Mouse (Mus musculus) lung, embryonic 16.5 days (tissue): Measurements from ENCODE around the gene Atxn3. TPM values are rescaled to one million over a fixed set of nuclear protein-coding genes. Genes with fewer than 3 reads are reported as not detected.

Experiments used
- ATAC-seq: fragments of 200-750 bp; cut with Nextera tagmentation; 2 replicates; pipeline ENCODE4 v1.8.0; 2017; ENCODE audit warnings: low read depth, mild to moderate bottlenecking, moderate library complexity
- H3K27ac ChIP-seq: fragments of 300-500 bp; sonication (generic); 2 replicates; pipeline ENCODE4 v1.5.1; 2014; ENCODE audit warnings: mild to moderate bottlenecking, control low read depth, low read length
- H3K27me3 ChIP-seq: fragments of 300-500 bp; sonication (generic); 2 replicates; pipeline ENCODE4 v1.6.1; 2014; ENCODE audit warnings: low read depth, low read length, mixed read lengths; ENCODE audit not compliant: control insufficient read depth, insufficient read depth
- H3K36me3 ChIP-seq: fragments of 300-500 bp; sonication (generic); 2 replicates; pipeline ENCODE4 v1.6.1; 2014; ENCODE audit warnings: low read length; ENCODE audit not compliant: control insufficient read depth, insufficient read depth
- H3K4me1 ChIP-seq: fragments of 300-500 bp; sonication (generic); replicated peaks from 2 replicates; pipeline ENCODE4 v1.6.1; 2014; ENCODE audit warnings: low read length, mixed read lengths; ENCODE audit not compliant: control insufficient read depth, insufficient read depth
- H3K4me2 ChIP-seq: fragments of 300-500 bp; sonication (generic); 2 replicates; pipeline ENCODE4 v1.6.1; 2014; ENCODE audit warnings: low read depth, low read length, control low read depth
- H3K4me3 ChIP-seq: fragments of 300-500 bp; sonication (generic); 2 replicates; pipeline ENCODE4 v1.5.1; 2014; ENCODE audit warnings: mild to moderate bottlenecking, low read length, control low read depth
- H3K9ac ChIP-seq: fragments of 300-500 bp; sonication (generic); 2 replicates; pipeline ENCODE4 v1.6.1; 2014; ENCODE audit warnings: low read length, control low read depth
- H3K9me3 ChIP-seq: fragments of 300-500 bp; sonication (generic); 2 replicates; pipeline ENCODE4 v1.6.1; 2016; ENCODE audit warnings: low read length; ENCODE audit not compliant: control insufficient read depth
- WGBS: fragments of 180-500 bp; shearing (Covaris S2); extraction: QIAGEN DNeasy Blood & Tissue Kit; methylation state at CpG from one replicate; pipeline ENCODE4 v1.1.7; 2014; 5-methylcytosine and 5-hydroxymethylcytosine counted together
- polyA plus RNA-seq: library from polyadenylated mRNA; unstranded; fragments of >200 nt; fragmentation: Nextera tagmentation; extraction: Ambion mirVana; gene quantifications from 2 replicates; pipeline ENCODE4 v1.2.1, GENCODE M21; 2015

Gene Atxn3
- polyA plus RNA-seq, 1 experiment from 2014 or later: 15.7 TPM

DNA sequence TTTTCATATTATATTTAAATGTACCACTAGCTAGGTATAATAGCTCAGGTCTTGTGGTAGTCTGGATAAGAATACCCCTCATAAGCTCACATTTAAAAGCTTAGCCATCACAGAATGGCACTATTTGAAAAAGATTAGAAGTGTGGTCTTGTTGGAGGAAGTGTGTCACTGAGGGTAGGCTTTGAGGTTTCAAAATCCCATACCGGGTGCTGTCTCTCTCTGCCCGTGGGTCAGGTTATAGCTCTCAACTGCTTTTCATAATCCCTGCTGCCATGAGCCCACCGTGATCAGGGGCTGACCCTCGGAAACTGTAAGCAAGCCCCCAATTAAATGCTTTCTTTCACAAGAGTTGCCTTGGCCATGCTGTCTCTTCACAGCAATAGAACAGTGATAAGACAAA, 53.1 kb downstream of the Atxn3 start:
- H3K36me3 ChIP-seq: peaks cover 8% of the 10 kb centered on the region
- WGBS: 85% methylated on average over 4 of the region's 4 CpGs

GRCm38 (mm10) chr12:101904170-101904569, 53.9 kb downstream of the Atxn3 start:
- Histone ChIP-seq H3K27me3 (no peaks in the 10 kb centered on the region), H3K9ac (no peak overlapping the region), H3K4me3 (no peak overlapping the region), H3K4me2 (no peak overlapping the region), H3K4me1 (no peaks in the 10 kb centered on the region), H3K9me3 (no peaks in the 10 kb centered on the region), H3K27ac (no peak overlapping the region), H3K36me3 (peaks cover 8% of the 10 kb centered on the region)
- 89% methylated on average over 3 of the region's 3 CpGs for WGBS
- ATAC-seq: no peak

More for the DNA sequence above, 53.1 kb downstream of the Atxn3 start:
- ATAC-seq: no peak
- H3K9me3 ChIP-seq: no peaks in the 10 kb centered on the region
- no peak overlapping the region for H3K4me2 ChIP-seq
- no peak overlapping the region for H3K27ac ChIP-seq
- H3K27me3 ChIP-seq: no peaks in the 10 kb centered on the region
- H3K4me1 ChIP-seq: no peaks in the 10 kb centered on the region
- no peak overlapping the region for H3K9ac ChIP-seq
- H3K4me3 ChIP-seq: no peak overlapping the region

- Histone ChIP-seq H3K9me3 (no peaks in the 10 kb centered on the region), H3K4me1 (no peaks in the 10 kb centered on the region), H3K4me2 (no peak overlapping the region), H3K4me3 (no peak overlapping the region), H3K9ac (no peak overlapping the region), H3K27ac (no peak overlapping the region), H3K27me3 (no peaks in the 10 kb centered on the region), H3K36me3 (0 out of 2 replicates have a peak, but pooled peaks cover 2% of the 10 kb centered on the region)
- ATAC-seq: no peak
- 69% methylated on average over 2 of the region's 2 CpGs for WGBS
Measured at GRCm38 (mm10) chr12:101899671-101900245, 58.3 kb downstream of the Atxn3 start.

DNA sequence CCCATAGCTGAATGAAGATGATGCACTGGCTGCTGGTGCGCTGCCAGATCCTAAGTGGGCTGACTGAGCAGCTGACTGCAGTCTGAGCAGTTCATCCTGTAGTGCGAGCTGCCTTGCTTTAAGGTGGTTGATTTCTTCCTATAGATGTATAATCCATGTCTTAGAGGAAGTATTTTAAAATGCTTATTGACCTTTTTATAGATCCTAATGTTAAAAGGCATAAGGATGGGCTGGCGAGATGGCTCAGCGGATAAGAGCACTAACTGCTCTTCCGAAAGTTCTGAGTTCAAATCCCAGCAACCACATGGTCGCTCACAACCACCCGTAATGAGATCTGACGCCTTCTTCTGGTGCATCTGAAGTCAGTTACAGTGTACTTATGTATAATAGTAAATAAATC, 59.1 kb downstream of the Atxn3 start:
- no peaks in the 10 kb centered on the region for H3K27me3 ChIP-seq
- no peak overlapping the region for H3K4me2 ChIP-seq
- H3K9ac ChIP-seq: no peak overlapping the region
- no peaks in the 10 kb centered on the region for H3K4me1 ChIP-seq
- no peaks in the 10 kb centered on the region for H3K9me3 ChIP-seq
- 95% methylated on average over 8 of the region's 8 CpGs for WGBS
- H3K36me3 ChIP-seq: 0 out of 2 replicates have a peak, but pooled peaks cover 2% of the 10 kb centered on the region
- no peak for ATAC-seq
- H3K27ac ChIP-seq: no peak overlapping the region
- H3K4me3 ChIP-seq: no peak overlapping the region

DNA sequence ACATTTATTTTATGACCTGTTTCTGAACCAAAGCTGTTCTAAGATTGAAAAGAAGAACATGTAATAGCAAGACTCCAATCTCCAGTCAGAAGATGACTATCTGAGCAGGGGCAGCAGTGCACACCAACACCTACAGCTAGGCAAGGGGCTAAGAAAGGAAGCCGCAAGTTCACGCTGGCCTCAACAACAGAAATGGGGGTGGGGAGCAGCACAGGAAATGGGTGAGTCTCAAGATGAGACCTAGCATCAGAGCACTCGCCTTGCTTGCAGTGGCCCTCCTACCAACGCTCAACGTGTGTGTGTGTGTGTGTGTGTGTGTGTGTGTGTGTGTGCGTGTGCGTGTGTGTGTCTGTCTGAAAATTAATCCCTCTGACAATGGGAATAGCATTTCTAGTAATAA, 60.9 kb downstream of the Atxn3 start:
- Histone ChIP-seq H3K27ac (no peak overlapping the region), H3K27me3 (no peaks in the 10 kb centered on the region), H3K4me1 (no peaks in the 10 kb centered on the region), H3K36me3 (peaks cover 9% of the 10 kb centered on the region; the same call in 1 of the 2 replicates), H3K4me2 (no peak overlapping the region), H3K4me3 (no peak overlapping the region), H3K9ac (no peak overlapping the region), H3K9me3 (no peaks in the 10 kb centered on the region)
- 70% methylated on average over 7 of the region's 7 CpGs for WGBS
- no peak for ATAC-seq

DNA sequence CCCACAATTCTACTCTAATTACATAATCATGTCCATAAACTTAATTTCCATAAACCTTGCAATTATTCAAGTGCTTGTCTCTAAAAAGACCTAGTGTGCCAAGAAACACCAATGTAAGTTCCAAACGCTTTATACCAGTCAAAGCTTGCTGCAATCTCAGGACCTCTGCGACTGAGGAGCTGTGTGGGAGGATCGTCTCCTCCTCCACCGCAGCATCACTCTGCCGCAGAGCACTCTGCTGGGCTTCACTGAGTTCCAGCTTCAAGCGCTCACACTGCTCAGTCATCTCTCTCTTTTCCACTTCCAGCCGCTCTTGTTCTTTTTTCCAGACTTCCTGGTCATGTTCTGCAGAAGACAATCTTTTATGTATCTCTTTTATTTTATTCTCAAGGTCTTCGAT, 64.8 kb downstream of the Atxn3 start:
- H3K36me3 ChIP-seq: peaks cover 17% of the 10 kb centered on the region; the same call in 1 of the 2 replicates
- no peaks in the 10 kb centered on the region for H3K4me1 ChIP-seq
- H3K4me2 ChIP-seq: no peak overlapping the region
- H3K9me3 ChIP-seq: no peaks in the 10 kb centered on the region
- no peak overlapping the region for H3K27ac ChIP-seq
- WGBS: 85% methylated on average over 8 of the region's 8 CpGs
- ATAC-seq: no peak
- no peak overlapping the region for H3K4me3 ChIP-seq
- no peak overlapping the region for H3K9ac ChIP-seq
- no peaks in the 10 kb centered on the region for H3K27me3 ChIP-seq

- Histone ChIP-seq H3K27ac (no peak overlapping the region), H3K36me3 (peaks cover 17% of the 10 kb centered on the region; the same call in 1 of the 2 replicates), H3K27me3 (no peaks in the 10 kb centered on the region), H3K4me1 (no peaks in the 10 kb centered on the region), H3K9ac (no peak overlapping the region), H3K4me2 (no peak overlapping the region), H3K9me3 (no peaks in the 10 kb centered on the region), H3K4me3 (no peak overlapping the region)
- ATAC-seq: no peak
- WGBS: 97% methylated on average over 2 of the region's 2 CpGs
Measured at GRCm38 (mm10) chr12:101892832-101893231, 65.2 kb downstream of the Atxn3 start.

GRCm38 (mm10) chr12:101891066-101891465, 67.0 kb downstream of the Atxn3 start:
- no peak overlapping the region for H3K4me2 ChIP-seq
- H3K9ac ChIP-seq: no peak overlapping the region
- WGBS: 87% methylated on average over 5 of the region's 5 CpGs
- peaks cover 21% of the 10 kb centered on the region; the same call in 1 of the 2 replicates for H3K36me3 ChIP-seq
- no peak for ATAC-seq
- H3K4me1 ChIP-seq: no peaks in the 10 kb centered on the region
- no peaks in the 10 kb centered on the region for H3K27me3 ChIP-seq
- H3K9me3 ChIP-seq: no peaks in the 10 kb centered on the region
- H3K4me3 ChIP-seq: no peak overlapping the region
- H3K27ac ChIP-seq: no peak overlapping the region

DNA sequence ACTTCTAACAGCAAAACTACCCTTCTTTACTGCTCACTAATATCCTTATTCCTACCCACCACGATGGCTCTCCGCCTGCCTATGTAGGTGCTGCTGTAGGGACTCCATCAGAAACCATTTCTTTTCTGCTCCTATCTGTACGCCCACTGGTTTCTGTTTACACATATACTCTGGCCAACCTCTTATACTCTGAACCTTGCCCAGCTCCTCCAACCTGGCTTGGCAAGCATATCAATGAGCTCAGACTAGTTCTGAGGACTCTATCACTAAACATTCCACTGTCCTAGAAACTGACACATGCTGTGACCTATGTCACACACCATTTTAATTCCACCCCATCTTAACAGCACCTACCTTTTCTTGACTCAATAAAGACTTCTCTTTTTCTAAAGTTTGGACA, 68.7 kb downstream of the Atxn3 start:
- Histone ChIP-seq H3K27ac (no peak overlapping the region), H3K9me3 (no peaks in the 10 kb centered on the region), H3K36me3 (peaks cover 24% of the 10 kb centered on the region; the same call in 1 of the 2 replicates), H3K4me2 (no peak overlapping the region), H3K9ac (no peak overlapping the region), H3K4me3 (no peak overlapping the region), H3K27me3 (no peaks in the 10 kb centered on the region), H3K4me1 (no peaks in the 10 kb centered on the region)
- WGBS: 82% methylated on average over 3 of the region's 3 CpGs
- ATAC-seq: no peak

- H3K27me3 ChIP-seq: no peaks in the 10 kb centered on the region
- H3K4me3 ChIP-seq: no peak overlapping the region
- H3K9ac ChIP-seq: no peak overlapping the region
- whole genome bisulfite sequencing: 71% methylated on average over 2 of the region's 2 CpGs
- H3K4me1 ChIP-seq: no peaks in the 10 kb centered on the region
- no peak overlapping the region for H3K4me2 ChIP-seq
- no peak overlapping the region for H3K27ac ChIP-seq
- H3K36me3 ChIP-seq: peaks cover 28% of the 10 kb centered on the region
- ATAC-seq: no peak
- H3K9me3 ChIP-seq: no peaks in the 10 kb centered on the region
Measured at GRCm38 (mm10) chr12:101888312-101888711, 69.7 kb downstream of the Atxn3 start.
